Mouse (Mus musculus) left cerebral cortex, adult 2 months (tissue): ENCODE measurements around the gene Rep15. TPM values are rescaled to one million over a fixed set of nuclear protein-coding genes. Genes with fewer than 3 reads are reported as not detected.

Experiments
- DNase-seq, 2 experiments: peaks; one replicate each; pipeline ENCODE4 v3.0.0; 2021 to 2022; ENCODE audit warnings: low spot score in 2 of 2, mixed read lengths in 1 of 2; ENCODE audit errors: extremely low spot score in 1 of 2
- H3K27ac ChIP-seq: fragments of 200-600 bp; 2 replicates; pipeline ENCODE4 v1.8.1; 2022
- H3K4me3 ChIP-seq: fragments of 200-600 bp; 2 replicates; pipeline ENCODE4 v1.8.1; 2022
- CTCF ChIP-seq: fragments of 200-600 bp; IDR thresholded peaks from 2 replicates; pipeline ENCODE4 v1.8.1; 2022; ENCODE audit warnings: antibody characterized with exemption, mild to moderate bottlenecking, moderate library complexity
- intact Hi-C: fragments of 180-260 bp; cut with DNase I; formaldehyde crosslinking; loops from one replicate; pipeline ENCODE4 v1.15.1; 2025
- long read RNA-seq, 2 experiments: library from polyadenylated mRNA; stranded (forward); transcript quantifications; one replicate each; pipeline ENCODE4 v2.0.0; 2021; ENCODE audit warnings: borderline mapping rate in 2 of 2
- total RNA-seq, 2 experiments: library from RNA; stranded (reverse); gene quantifications; 2 replicates each; pipeline ENCODE4 v1.2.3; 2021

The Rep15 gene
- total RNA-seq = 1 to 10 TPM; 2.6 to 3.0 TPM
- long read RNA-seq, experiment 1, partial matches to known transcripts = 0 of 1 reads
- long read RNA-seq, experiment 1, other reads (novel, unspliced or antisense) = 0 of 1 reads
- long read RNA-seq, experiment 2 = 0 reads

DNA sequence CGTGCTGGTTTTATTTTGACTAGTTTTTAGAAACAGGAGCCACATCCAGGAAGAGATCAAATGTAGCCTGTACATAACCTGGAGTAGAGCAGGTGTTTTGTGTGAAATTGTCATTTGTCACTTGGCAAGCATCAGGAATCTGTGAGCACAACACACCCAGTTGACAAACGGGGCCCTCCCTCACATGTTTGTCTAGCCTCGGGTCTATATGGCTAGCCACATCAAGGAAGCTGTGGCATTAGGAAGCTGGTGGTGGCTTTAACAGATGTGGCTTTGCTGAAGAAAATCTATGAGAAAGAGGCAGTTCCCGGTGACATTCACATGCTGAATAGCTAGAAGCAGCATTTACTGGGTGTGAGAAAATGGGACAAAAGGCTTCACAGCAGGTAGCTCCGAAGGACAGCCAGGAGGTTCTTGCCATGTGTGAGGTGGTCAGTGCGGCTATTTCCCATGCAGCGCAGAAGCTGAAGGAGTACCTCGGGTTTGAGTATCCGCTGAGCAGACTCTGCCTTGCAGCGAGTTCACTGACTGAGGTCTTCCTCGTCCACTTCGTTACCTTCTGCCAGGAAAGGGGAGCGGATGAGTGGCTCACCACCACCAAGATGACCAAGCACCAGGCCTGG is at the start of gene Rep15:
Gene Rep15, plus strand, starts transcription at position 282 of the 623 bp plus-strand sequence.
- Histone ChIP-seq H3K4me3 (no peak within 1 kb of the TSS), H3K27ac (no peak within 1 kb of the TSS)
- no peak for DNase-seq
- intact Hi-C loops = no loop called here
- TF ChIP-seq CTCF = no peak

DNA sequence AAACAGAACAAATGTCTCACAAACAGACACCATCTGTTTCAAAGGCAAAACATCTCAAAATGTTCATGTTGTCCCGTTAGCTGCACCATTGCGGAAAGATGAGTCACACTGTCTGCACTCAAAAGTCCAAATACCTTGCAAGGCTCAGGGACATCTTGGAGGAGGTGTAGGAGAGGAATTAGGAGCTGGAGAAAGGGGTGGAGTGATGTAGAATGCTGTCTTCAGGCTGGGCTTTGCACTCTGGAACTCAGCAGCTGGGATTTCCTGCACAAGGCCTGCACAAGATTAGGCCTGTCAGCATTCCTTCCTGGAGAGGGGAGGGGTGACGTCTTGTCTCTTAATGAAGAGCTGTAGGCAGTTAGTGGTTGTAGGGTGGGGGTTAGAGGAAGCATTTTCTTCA is 47.8 kb upstream of the Rep15 start:
- Histone ChIP-seq H3K4me3 (no peak overlapping the region), H3K27ac (peak overlapping the region; percentile 57; the same call in 1 of the 2 replicates)
- DNase-seq = no peak
- TF ChIP-seq CTCF = no peak
- intact Hi-C loops = loop anchor here (2.0 to 10.0 kb wide), 2 partner anchors 108 to 340 kb away; partner anchors contain the start of genes Med21 and Tm7sf3

DNA sequence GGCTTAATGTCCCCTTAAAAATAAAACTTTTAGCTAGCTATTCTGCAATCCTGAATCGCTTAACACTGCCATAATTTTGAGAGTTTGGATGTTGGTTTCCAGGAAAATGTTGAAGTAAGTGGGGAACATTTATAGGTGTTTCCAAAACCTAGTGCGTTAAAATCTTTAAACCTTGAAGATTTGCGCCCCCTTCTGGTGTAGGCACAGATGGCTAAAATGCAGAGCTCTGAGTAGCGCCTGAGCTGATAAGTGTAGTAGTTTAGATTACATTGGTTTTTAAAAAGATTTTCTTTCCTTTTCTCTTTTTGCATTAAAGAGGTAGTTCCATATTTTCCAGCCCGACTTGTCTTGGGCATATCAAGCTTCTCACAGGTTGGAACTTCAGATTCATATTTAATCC is 38.1 kb upstream of the Rep15 start:
- peak; percentile 53 to 65 for DNase-seq
- TF ChIP-seq CTCF = peak; percentile 86
- H3K4me3 ChIP-seq = no peak overlapping the region
- intact Hi-C loops = loop anchor here (2.0 kb wide), 2 partner anchors 159 to 169 kb away; no protein-coding TSS in a partner anchor
- no peak overlapping the region for H3K27ac ChIP-seq

DNA sequence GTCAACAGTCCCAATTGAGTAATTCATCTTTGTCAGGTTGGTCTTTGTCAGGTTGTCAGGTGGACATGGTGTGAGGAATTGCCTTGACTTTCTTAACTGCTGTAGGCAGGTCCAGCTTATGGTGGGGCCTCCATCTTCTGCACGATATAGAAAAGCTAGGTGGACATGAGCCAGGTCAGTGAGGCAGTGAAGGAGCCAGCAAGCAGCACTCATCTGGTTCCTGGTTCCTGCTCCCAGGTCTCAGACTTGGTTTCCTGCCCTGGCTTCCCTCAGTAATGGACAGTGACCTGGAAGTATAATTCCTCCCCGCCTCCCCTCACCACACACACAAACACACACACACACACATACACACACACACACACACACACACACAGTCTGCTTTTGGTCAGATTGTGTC is 37.0 kb upstream of the Rep15 start:
- no peak for DNase-seq
- Histone ChIP-seq H3K4me3 (no peak overlapping the region), H3K27ac (no peak overlapping the region)
- intact Hi-C loops = loop anchor here (2.0 kb wide), 2 partner anchors 161 to 171 kb away; no protein-coding TSS in a partner anchor
- TF ChIP-seq CTCF = no peak

DNA sequence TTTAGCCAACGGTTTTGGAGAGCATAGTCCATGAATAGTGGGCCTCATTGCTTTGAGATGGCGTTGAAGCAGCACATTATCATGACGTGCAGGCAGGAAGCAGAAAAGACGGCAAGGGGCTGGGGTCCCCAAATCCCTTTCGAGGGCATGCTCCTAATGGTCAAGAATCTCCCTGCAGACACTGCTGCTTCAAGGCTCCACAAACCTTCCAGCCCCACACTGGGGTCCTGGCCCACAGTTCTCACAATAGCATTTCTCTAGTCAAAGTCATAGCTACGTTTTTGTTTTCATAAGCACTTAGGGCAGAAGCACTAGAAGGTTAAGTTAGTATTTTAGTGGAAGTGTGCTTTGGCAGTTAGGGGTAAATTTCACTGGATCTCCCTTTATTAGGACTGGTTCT is 36.5 kb upstream of the Rep15 start:
- no peak overlapping the region for H3K27ac ChIP-seq
- no peak for TF ChIP-seq CTCF
- intact Hi-C loops = loop anchor here (2.0 kb wide), 2 partner anchors 161 to 171 kb away; no protein-coding TSS in a partner anchor
- H3K4me3 ChIP-seq = no peak overlapping the region
- no peak for DNase-seq

DNA sequence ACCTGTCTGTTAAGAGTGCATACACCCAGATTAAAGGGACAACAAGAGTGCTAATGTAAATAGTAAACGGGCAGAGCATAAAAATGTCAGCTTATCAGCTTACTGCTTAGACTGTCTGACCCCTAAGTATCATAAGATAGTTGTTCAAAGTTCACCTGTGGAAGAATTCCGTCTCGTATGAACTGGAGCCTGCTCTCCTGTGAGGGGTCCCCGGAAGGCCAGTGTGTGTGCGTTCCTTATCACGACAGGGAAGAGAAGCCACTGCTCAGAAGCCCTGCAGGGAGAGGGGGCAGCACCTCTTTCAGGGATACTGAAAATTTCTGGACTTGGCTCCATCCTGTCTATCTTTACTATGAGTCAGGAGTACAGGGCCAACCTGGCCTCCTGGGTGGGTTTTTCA is 35.4 kb upstream of the Rep15 start:
- Histone ChIP-seq H3K4me3 (no peak overlapping the region), H3K27ac (no peak overlapping the region)
- no peak for TF ChIP-seq CTCF
- no peak for DNase-seq
- intact Hi-C loops = no loop called here

DNA sequence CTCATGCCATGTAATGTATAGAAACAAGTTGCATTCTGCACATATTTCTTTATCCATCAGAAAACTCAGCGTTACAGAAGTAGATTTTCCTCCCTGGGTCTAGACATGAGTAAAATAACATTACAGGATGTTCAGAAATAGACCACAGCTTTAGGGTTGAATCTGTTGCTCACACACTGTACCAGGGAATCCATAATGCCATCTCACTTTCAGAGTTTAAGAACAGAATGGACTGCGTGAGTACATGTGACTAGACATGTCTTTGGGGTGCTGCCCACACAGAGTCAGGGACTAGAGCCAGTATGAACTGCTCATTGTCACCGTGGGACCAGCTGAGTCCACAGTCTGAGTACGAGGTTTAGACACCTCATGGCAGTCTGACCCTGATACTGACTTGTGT is 33.7 kb upstream of the Rep15 start:
- DNase-seq = no peak
- Histone ChIP-seq H3K4me3 (no peak overlapping the region), H3K27ac (peak overlapping the region; percentile 16; the same call in 1 of the 2 replicates)
- intact Hi-C loops = no loop called here
- TF ChIP-seq CTCF = no peak

DNA sequence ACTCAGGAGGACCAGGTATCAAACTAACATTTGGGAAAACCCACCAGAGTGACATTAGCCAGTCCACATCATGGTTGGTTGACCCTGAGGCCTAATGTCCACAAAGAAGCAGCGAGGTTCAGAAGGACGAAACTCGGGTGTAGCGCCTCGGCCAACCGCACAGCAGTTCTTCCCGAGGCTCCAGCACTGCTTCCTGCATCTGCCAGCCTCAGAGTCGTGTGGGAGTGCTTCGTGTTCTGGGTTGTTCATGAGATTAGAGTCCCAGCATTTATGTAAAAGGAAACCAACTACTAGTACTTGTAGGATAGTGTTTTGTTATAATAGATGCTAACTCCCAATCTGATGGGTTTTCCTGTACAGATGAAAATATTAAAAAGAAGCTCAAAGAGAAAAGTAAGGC is 33.1 kb upstream of the Rep15 start:
- H3K27ac ChIP-seq = peak overlapping the region; percentile 42; the same call in 1 of the 2 replicates
- TF ChIP-seq CTCF = no peak; the same call in 1 of the 2 replicates
- DNase-seq = peak in 1 of 2 experiments; percentile 33
- no peak overlapping the region for H3K4me3 ChIP-seq
- intact Hi-C loops = no loop called here

DNA sequence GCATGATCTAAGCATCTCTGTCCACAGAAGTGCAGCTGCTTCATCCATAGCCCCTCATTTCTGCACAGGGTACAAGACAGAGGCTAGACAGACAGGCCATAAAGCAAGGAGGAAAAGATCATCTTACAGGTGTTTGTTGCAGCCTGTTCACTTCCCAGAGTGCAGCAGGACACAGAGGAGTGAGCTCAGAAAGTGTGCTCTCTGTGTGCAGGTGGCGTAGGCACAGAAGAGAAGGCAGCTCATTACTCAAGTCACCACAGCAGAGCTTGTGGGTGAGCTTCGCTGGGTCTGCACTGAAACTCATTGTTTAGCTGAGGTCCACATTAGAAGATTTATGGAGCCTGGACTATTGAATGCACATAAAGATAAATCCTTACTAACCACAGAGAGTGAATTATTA is 32.6 kb upstream of the Rep15 start:
- intact Hi-C loops = loop anchor here (10.0 kb wide), 1 partner anchor 955 kb away; no protein-coding TSS in a partner anchor
- TF ChIP-seq CTCF = no peak
- peak overlapping the region; percentile 42; the same call in 1 of the 2 replicates for H3K27ac ChIP-seq
- DNase-seq = no peak
- no peak overlapping the region for H3K4me3 ChIP-seq

DNA sequence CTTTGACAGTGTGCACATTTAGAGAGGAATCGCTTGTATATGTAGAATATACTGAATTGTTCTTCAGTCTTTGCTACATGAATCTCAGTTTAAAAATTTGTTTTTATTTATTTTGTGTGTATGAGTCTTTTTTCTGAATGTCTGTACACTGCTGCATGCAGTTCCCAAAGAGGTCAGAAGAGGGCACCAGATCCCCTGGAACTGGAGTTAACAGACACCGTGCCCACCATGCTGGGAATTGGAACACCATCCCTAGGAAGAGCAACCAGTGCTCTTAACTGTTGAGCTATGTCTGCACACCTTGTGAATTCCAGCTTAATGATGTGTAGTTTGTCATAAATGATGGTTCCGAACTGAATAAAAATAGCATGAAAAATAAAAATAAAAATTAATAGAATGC is 24.2 kb upstream of the Rep15 start:
- intact Hi-C loops = loop anchor here (10.0 kb wide), 1 partner anchor 947 kb away; no protein-coding TSS in a partner anchor

DNA sequence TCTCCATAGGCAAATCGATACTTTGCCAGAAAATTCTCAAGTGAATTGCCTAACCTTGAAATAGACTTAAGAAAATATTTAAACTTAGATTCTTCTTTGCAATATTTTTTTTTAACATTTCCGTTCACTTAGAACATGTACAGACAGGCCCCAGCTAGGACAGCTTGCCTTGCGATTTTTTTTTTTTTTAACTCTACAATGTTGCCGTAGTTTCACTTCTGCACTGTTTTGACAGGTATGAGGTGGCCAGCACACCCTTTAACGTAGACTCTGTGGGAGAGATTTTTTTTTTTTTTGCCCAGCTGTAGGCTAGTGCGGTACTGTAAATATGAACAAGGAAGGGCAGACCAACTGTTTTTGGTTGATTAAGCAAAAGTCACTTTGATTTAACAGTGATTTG is 22.0 kb upstream of the Rep15 start:
- H3K27ac ChIP-seq = no peak overlapping the region
- DNase-seq = no peak
- no peak for TF ChIP-seq CTCF
- intact Hi-C loops = loop anchor here (5.0 kb wide), 1 partner anchor 107 kb away; no protein-coding TSS in a partner anchor
- H3K4me3 ChIP-seq = no peak overlapping the region

More for the DNA sequence above, 24.2 kb upstream of the Rep15 start:
- H3K27ac ChIP-seq = no peak overlapping the region
- H3K4me3 ChIP-seq = no peak overlapping the region
- DNase-seq = peak in 1 of 2 experiments; percentile 41
- peak; percentile 79 for TF ChIP-seq CTCF

DNA sequence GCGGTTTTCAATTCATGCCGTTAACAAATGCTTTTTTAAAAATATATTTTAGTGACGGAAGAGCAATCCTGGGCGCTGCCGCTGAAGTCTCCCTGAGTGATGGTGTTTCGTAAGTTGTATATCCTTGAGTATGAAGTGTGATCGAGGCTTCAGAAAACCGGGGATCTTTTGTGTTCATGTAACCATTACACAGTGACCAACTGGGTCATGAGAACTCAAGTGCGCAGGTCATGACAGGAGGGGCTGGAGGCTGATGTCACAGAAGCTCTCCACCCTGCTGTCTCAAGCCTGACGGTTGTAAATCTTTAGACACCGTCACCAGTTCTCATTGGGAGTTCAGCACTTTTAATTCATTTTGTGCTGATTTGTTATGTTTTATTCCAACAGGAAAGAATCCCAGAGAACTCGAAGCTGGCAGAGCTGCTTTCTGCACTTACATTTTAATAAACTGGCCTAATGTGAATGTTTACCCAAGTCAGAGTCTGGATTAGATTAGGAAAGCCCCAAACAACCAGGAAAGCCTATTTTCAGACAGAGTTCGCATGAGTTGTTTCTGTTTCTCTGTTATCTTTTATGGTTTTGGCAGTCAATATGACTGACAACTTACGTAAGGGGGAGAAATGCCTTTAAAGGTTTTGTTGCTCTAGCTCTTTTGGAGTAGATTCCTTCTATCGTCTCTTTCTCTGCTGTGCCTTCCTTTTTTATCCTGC is 21.4 kb upstream of the Rep15 start:
- TF ChIP-seq CTCF = no peak
- intact Hi-C loops = loop anchor here (5.0 kb wide), 1 partner anchor 106 kb away; no protein-coding TSS in a partner anchor
- DNase-seq = no peak
- no peak overlapping the region for H3K4me3 ChIP-seq
- H3K27ac ChIP-seq = no peak overlapping the region
